Mouse (Mus musculus) MEL (cell line): ENCODE measurements at regions not wholly inside any gene's neighbourhood (a gene's known extent, or its start where the extent isn't known, plus 50 kb on each side); places are given as distances from the start of the nearest gene placed in this dataset.

Source experiments
- DNase-seq: peaks from one replicate; pipeline ENCODE4 v3.0.0; 2011; ENCODE audit warnings: low read depth, low spot score
- H3K27ac ChIP-seq: 2 replicates; pipeline ENCODE4 v1.5.1; 2012; ENCODE audit warnings: low read depth, mild to moderate bottlenecking, control low read depth, low read length, moderate library complexity; ENCODE audit not compliant: control insufficient read depth
- H3K27me3 ChIP-seq, 2 experiments: fragments of 150-350 bp in 1 of 2; sonication (generic) in 1 of 2; 2 replicates each; pipeline ENCODE4 v1.6.1; 2012; ENCODE audit warnings: low read length in 2 of 2, mild to moderate bottlenecking in 2 of 2, improper control_type of control experiment in 1 of 2, moderate library complexity in 1 of 2; ENCODE audit not compliant: insufficient read depth in 2 of 2, control insufficient read depth in 1 of 2
- H3K36me3 ChIP-seq, 2 experiments: 2 replicates each; pipeline ENCODE4 v1.6.1; 2012 to 2014; ENCODE audit warnings: low read length in 2 of 2, improper control_type of control experiment in 1 of 2, inconsistent platforms in 1 of 2, mild to moderate bottlenecking in 1 of 2; ENCODE audit not compliant: insufficient read depth in 2 of 2, control insufficient read depth in 1 of 2
- H3K4me1 ChIP-seq, 2 experiments: fragments of 150-350 bp in 1 of 2; sonication (generic) in 1 of 2; 2 replicates each; pipeline ENCODE4 v1.6.1; 2012; ENCODE audit warnings: low read length in 2 of 2, improper control_type of control experiment in 1 of 2, mild to moderate bottlenecking in 1 of 2; ENCODE audit not compliant: insufficient read depth in 2 of 2, control insufficient read depth in 1 of 2
- H3K4me3 ChIP-seq, 2 experiments: fragments of 150-350 bp in 1 of 2; sonication (generic) in 1 of 2; 2 replicates each; pipeline ENCODE4 v1.5.1; 2012; ENCODE audit warnings: low read depth in 2 of 2, low read length in 2 of 2, mild to moderate bottlenecking in 2 of 2, moderate library complexity in 2 of 2, control low read depth in 1 of 2, improper control_type of control experiment in 1 of 2; ENCODE audit not compliant: control insufficient read depth in 1 of 2, insufficient read depth in 1 of 2
- H3K79me2 ChIP-seq: 2 replicates; pipeline ENCODE4 v1.6.1; 2012; ENCODE audit warnings: mild to moderate bottlenecking, low read length, moderate library complexity; ENCODE audit not compliant: control insufficient read depth, poor library complexity, insufficient read depth
- H3K9ac ChIP-seq: 2 replicates; pipeline ENCODE4 v1.6.1; 2012; ENCODE audit warnings: low read depth, mild to moderate bottlenecking, control low read depth, low read length, moderate library complexity; ENCODE audit not compliant: control insufficient read depth, poor library complexity, severe bottlenecking
- H3K9me3 ChIP-seq: fragments of 150-350 bp; sonication (generic); replicated peaks from 2 replicates; pipeline ENCODE4 v1.6.1; 2012; ENCODE audit warnings: mild to moderate bottlenecking, low read length, improper control_type of control experiment, moderate library complexity; ENCODE audit not compliant: insufficient read depth
- BHLHE40 ChIP-seq: IDR thresholded peaks from 2 replicates; pipeline ENCODE4 v1.6.1; 2012; ENCODE audit warnings: low read depth, mild to moderate bottlenecking, inconsistent platforms, low read length, improper control_type of control experiment, borderline replicate concordance
- CHD1 ChIP-seq: IDR thresholded peaks from 2 replicates; pipeline ENCODE4 v1.6.1; 2012; ENCODE audit warnings: low read depth, mild to moderate bottlenecking, inconsistent platforms, low read length, improper control_type of control experiment
- CHD2 ChIP-seq: IDR thresholded peaks from 2 replicates; pipeline ENCODE4 v1.6.1; 2011; ENCODE audit warnings: low read length, improper control_type of control experiment
- E2F4 ChIP-seq: IDR thresholded peaks from 2 replicates; pipeline ENCODE4 v1.6.1; 2011; ENCODE audit warnings: low read depth, low read length, improper control_type of control experiment, borderline replicate concordance
- EP300 ChIP-seq, 2 experiments: IDR thresholded peaks; 2 replicates each; pipeline ENCODE4 v1.6.1; 2011; ENCODE audit warnings: improper control_type of control experiment in 2 of 2, low read length in 2 of 2, low read depth in 1 of 2, mild to moderate bottlenecking in 1 of 2
- GATA1 ChIP-seq: IDR thresholded peaks from 2 replicates; pipeline ENCODE4 v1.6.1; 2011; ENCODE audit warnings: low read depth, low read length, improper control_type of control experiment
- HCFC1 ChIP-seq: IDR thresholded peaks from 2 replicates; pipeline ENCODE4 v1.6.1; 2012; ENCODE audit warnings: low read depth, mild to moderate bottlenecking, inconsistent platforms, low read length, improper control_type of control experiment, moderate library complexity
- JUND ChIP-seq: IDR thresholded peaks from 2 replicates; pipeline ENCODE4 v1.6.1; 2011; ENCODE audit warnings: low read depth, mild to moderate bottlenecking, improper control_type of control experiment, low read length
- KAT2A ChIP-seq: conservative IDR thresholded peaks from 2 replicates; pipeline ENCODE4 v1.6.1; 2012; ENCODE audit warnings: low read depth, low read length, improper control_type of control experiment, inconsistent platforms
- MAX ChIP-seq: IDR thresholded peaks from 2 replicates; pipeline ENCODE4 v1.6.1; 2011; ENCODE audit warnings: low read length, improper control_type of control experiment
- MAZ ChIP-seq: IDR thresholded peaks from 2 replicates; pipeline ENCODE4 v1.6.1; 2012; ENCODE audit warnings: low read depth, mild to moderate bottlenecking, inconsistent platforms, low read length, improper control_type of control experiment
- MXI1 ChIP-seq: IDR thresholded peaks from 2 replicates; pipeline ENCODE4 v1.6.1; 2011; ENCODE audit warnings: mild to moderate bottlenecking, low read depth, low read length, improper control_type of control experiment
- NRF1 ChIP-seq: IDR thresholded peaks from 2 replicates; pipeline ENCODE4 v1.6.1; 2014; ENCODE audit warnings: low read depth, mild to moderate bottlenecking, inconsistent platforms, low read length, improper control_type of control experiment, moderate library complexity; ENCODE audit not compliant: poor library complexity, insufficient read depth, severe bottlenecking
- POLR2A ChIP-seq, 2 experiments: IDR thresholded peaks; 2 replicates each; pipeline ENCODE4 v1.6.1; 2011 to 2012; ENCODE audit warnings: low read length in 2 of 2, mild to moderate bottlenecking in 2 of 2, control low read depth in 1 of 2, improper control_type of control experiment in 1 of 2, low read depth in 1 of 2, moderate library complexity in 1 of 2; ENCODE audit not compliant: control insufficient read depth in 1 of 2, insufficient read depth in 1 of 2, poor library complexity in 1 of 2
- POLR2AphosphoS5 ChIP-seq: IDR thresholded peaks from 2 replicates; pipeline ENCODE4 v1.6.1; 2012; ENCODE audit warnings: low read depth, borderline replicate concordance, mild to moderate bottlenecking, inconsistent platforms, low read length, moderate library complexity, mixed read lengths
- RAD21 ChIP-seq: IDR thresholded peaks from 2 replicates; pipeline ENCODE4 v1.6.1; 2011; ENCODE audit warnings: mild to moderate bottlenecking, low read depth, low read length, improper control_type of control experiment
- RCOR1 ChIP-seq: IDR thresholded peaks from 2 replicates; pipeline ENCODE4 v1.6.1; 2012; ENCODE audit warnings: low read depth, mild to moderate bottlenecking, inconsistent platforms, low read length, improper control_type of control experiment
- SIN3A ChIP-seq: IDR thresholded peaks from 2 replicates; pipeline ENCODE4 v1.6.1; 2012; ENCODE audit warnings: low read length, improper control_type of control experiment, inconsistent platforms
- SMC3 ChIP-seq: IDR thresholded peaks from 2 replicates; pipeline ENCODE4 v1.6.1; 2011; ENCODE audit warnings: low read depth, low read length, improper control_type of control experiment
- TAL1 ChIP-seq: IDR thresholded peaks from 2 replicates; pipeline ENCODE4 v1.6.1; 2012; ENCODE audit warnings: mild to moderate bottlenecking, inconsistent platforms, low read length, moderate library complexity, mixed read lengths
- TBP ChIP-seq: IDR thresholded peaks from 2 replicates; pipeline ENCODE4 v1.8.0; 2011; ENCODE audit warnings: low read depth, low read length, improper control_type of control experiment
- USF1 ChIP-seq: IDR thresholded peaks from 2 replicates; pipeline ENCODE4 v1.6.1; 2014; ENCODE audit warnings: low read depth, mild to moderate bottlenecking, inconsistent platforms, low read length, improper control_type of control experiment, moderate library complexity
- USF2 ChIP-seq, 2 experiments: IDR thresholded peaks; 2 replicates each; pipeline ENCODE4 v1.6.1; 2011 to 2012; ENCODE audit warnings: improper control_type of control experiment in 2 of 2, low read length in 2 of 2, borderline replicate concordance in 1 of 2, inconsistent platforms in 1 of 2, low read depth in 1 of 2, mild to moderate bottlenecking in 1 of 2; ENCODE audit not compliant: insufficient read depth in 1 of 2
- ZMIZ1 ChIP-seq: IDR thresholded peaks from 2 replicates; pipeline ENCODE4 v1.6.1; 2012; ENCODE audit warnings: low read depth, mild to moderate bottlenecking, inconsistent platforms, low read length, improper control_type of control experiment, moderate library complexity
- ZNF384 ChIP-seq: IDR thresholded peaks from 2 replicates; pipeline ENCODE4 v1.6.1; 2012; ENCODE audit warnings: low read depth, mild to moderate bottlenecking, inconsistent platforms, low read length, improper control_type of control experiment

DNA sequence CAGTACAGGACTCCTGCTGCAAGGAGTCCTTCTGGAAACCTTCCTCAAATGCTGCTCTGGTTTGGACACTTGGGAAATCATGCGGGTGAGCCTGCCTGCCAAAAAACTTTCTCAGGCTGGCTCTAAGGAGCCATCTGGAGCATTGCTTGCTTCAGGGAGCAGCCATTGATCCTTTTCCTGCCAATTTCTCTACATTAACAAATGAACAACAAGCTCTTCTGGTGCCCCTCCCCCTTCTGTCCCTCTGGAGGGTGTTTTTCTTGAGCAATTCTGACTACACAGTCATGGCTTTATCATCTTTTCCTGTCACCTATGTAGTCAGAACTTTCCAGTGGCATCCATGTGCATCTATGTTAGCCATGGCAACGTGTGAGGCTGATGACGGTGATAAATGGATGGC lies 84.5 kb downstream of the Fam43a start:
- H3K27ac ChIP-seq: no peak overlapping the region
- H3K27me3 ChIP-seq: peaks cover 0 to 6% of the 10 kb centered on the region in 2 experiments; a peak in 2 of 4 replicates
- no peaks in the 10 kb centered on the region for H3K9me3 ChIP-seq
- H3K79me2 ChIP-seq: no peaks in the 10 kb centered on the region
- H3K9ac ChIP-seq: no peak overlapping the region
- DNase-seq: no peak
- no peak for TF ChIP-seq ZMIZ1
- TF ChIP-seq GATA1: no peak
- TF ChIP-seq POLR2A (IDR thresholded peaks at IDR 0.05; ENCODE audit: control insufficient read depth in 1 of 2, insufficient read depth in 1 of 2, low read depth in 1 of 2, low read length in 2 of 2, poor library complexity in 1 of 2): no peak
- no peak for TF ChIP-seq USF2 (IDR thresholded peaks at IDR 0.05; ENCODE audit: borderline replicate concordance in 1 of 2, insufficient read depth in 1 of 2, low read depth in 1 of 2, low read length in 2 of 2)
- TF ChIP-seq ZNF384: no peak
- no peak for TF ChIP-seq TAL1
- no peak for TF ChIP-seq MAZ
- no peak for TF ChIP-seq KAT2A
- no peak for TF ChIP-seq RAD21
- TF ChIP-seq EP300 (IDR thresholded peaks at IDR 0.05; ENCODE audit: low read depth in 1 of 2, low read length in 2 of 2): no peak
- TF ChIP-seq CHD1: no peak
- no peak overlapping the region for H3K4me3 ChIP-seq
- H3K4me1 ChIP-seq: peaks cover 0 to 3% of the 10 kb centered on the region in 2 experiments; a peak in 1 of 4 replicates
- H3K36me3 ChIP-seq: no peaks in the 10 kb centered on the region

- Histone ChIP-seq H3K27me3 (no peaks in the 10 kb centered on the region), H3K9ac (no peak overlapping the region), H3K27ac (no peak overlapping the region), H3K4me3 (no peak overlapping the region; a peak in 1 of 4 replicates), H3K4me1 (peaks cover 7 to 18% of the 10 kb centered on the region in 2 experiments), H3K36me3 (peaks cover 0 to 7% of the 10 kb centered on the region in 2 experiments; a peak in 2 of 4 replicates), H3K79me2 (no peaks in the 10 kb centered on the region), H3K9me3 (no peaks in the 10 kb centered on the region)
- TF ChIP-seq EP300 (IDR thresholded peaks at IDR 0.05; ENCODE audit: low read depth in 1 of 2, low read length in 2 of 2) (peak in 1 of 2 experiments; percentile 12; a peak in 1 of 4 replicates), MAZ (peak; percentile 60), ZMIZ1 (no peak)
- peak; percentile 64 for DNase-seq
Observed at GRCm38 (mm10) chr16:30686536-30686935, 87.0 kb downstream of the Fam43a start.

DNA sequence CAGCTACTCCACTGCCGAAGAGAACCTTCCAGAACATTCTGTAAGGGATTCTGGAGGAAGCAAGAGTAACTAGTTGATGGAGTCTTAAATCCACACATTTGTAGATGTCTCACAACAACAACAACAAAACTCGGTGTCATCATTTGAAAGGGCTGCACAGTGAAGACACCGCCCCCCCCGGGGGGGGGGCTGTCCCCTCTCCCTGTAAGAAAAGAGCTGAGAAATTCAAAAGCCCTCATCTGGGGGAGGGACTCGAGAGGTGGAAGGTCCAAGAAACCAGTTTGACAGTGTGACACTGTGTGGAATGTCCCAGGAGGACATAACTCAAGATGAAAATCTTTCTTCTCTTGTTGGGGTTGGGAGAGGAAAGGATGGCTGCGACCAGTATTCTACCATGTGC lies 87.7 kb downstream of the Fam43a start:
- no peaks in the 10 kb centered on the region for H3K79me2 ChIP-seq
- H3K36me3 ChIP-seq: peaks cover 0 to 11% of the 10 kb centered on the region in 2 experiments; a peak in 2 of 4 replicates
- H3K27me3 ChIP-seq: no peaks in the 10 kb centered on the region
- H3K9me3 ChIP-seq: no peaks in the 10 kb centered on the region
- peaks cover 10 to 23% of the 10 kb centered on the region in 2 experiments for H3K4me1 ChIP-seq
- H3K27ac ChIP-seq: no peak overlapping the region
- H3K9ac ChIP-seq: no peak overlapping the region
- H3K4me3 ChIP-seq: no peak overlapping the region
- no peak for DNase-seq
- no peak for TF ChIP-seq USF1
- TF ChIP-seq MAZ: no peak
- no peak for TF ChIP-seq TBP
- no peak for TF ChIP-seq MXI1
- no peak for TF ChIP-seq POLR2AphosphoS5
- no peak for TF ChIP-seq E2F4
- no peak for TF ChIP-seq CHD2
- no peak for TF ChIP-seq ZMIZ1
- no peak for TF ChIP-seq JUND
- TF ChIP-seq HCFC1: no peak
- no peak for TF ChIP-seq CHD1
- TF ChIP-seq NRF1: no peak
- no peak for TF ChIP-seq EP300 (IDR thresholded peaks at IDR 0.05; ENCODE audit: low read depth in 1 of 2, low read length in 2 of 2)
- TF ChIP-seq BHLHE40: no peak
- TF ChIP-seq RCOR1: no peak
- no peak for TF ChIP-seq POLR2A (IDR thresholded peaks at IDR 0.05; ENCODE audit: control insufficient read depth in 1 of 2, insufficient read depth in 1 of 2, low read depth in 1 of 2, low read length in 2 of 2, poor library complexity in 1 of 2)
- no peak for TF ChIP-seq SIN3A
- TF ChIP-seq MAX: no peak
- TF ChIP-seq SMC3: no peak
